Mouse (Mus musculus) forebrain, embryonic 14.5 days (tissue): Measurements from ENCODE around the gene Slc6a18. TPM values are rescaled to one million over a fixed set of nuclear protein-coding genes. Genes with fewer than 3 reads are reported as not detected.
A peak's percentile ranks its signal among the peaks of the same experiment; 100 is the strongest.

Experiments used
- ATAC-seq: fragments of 200-750 bp; cut with Nextera tagmentation; 2 replicates; pipeline ENCODE4 v1.8.0; 2017; ENCODE audit warnings: mild to moderate bottlenecking, moderate library complexity
- DNase-seq: peaks from one replicate; pipeline ENCODE4 v3.0.0-alpha.2; 2015; ENCODE audit warnings: low spot score
- H3K27ac ChIP-seq: fragments of 300-500 bp; sonication (generic); 2 replicates; pipeline ENCODE4 v1.5.1; 2014; ENCODE audit warnings: low read depth, mild to moderate bottlenecking, control low read depth, low read length, moderate library complexity
- H3K27me3 ChIP-seq: fragments of 300-500 bp; sonication (generic); replicated peaks from 2 replicates; pipeline ENCODE4 v1.6.1; 2014; ENCODE audit warnings: low read length, control low read depth, mixed read lengths; ENCODE audit not compliant: control insufficient read depth, insufficient read depth
- H3K36me3 ChIP-seq: fragments of 300-500 bp; sonication (generic); 2 replicates; pipeline ENCODE4 v1.6.1; 2014; ENCODE audit warnings: low read length, control low read depth; ENCODE audit not compliant: control insufficient read depth, insufficient read depth
- H3K4me1 ChIP-seq: fragments of 300-500 bp; sonication (generic); 2 replicates; pipeline ENCODE4 v1.6.1; 2014; ENCODE audit warnings: antibody characterized with exemption, low read length, control low read depth; ENCODE audit not compliant: control insufficient read depth, insufficient read depth
- H3K4me2 ChIP-seq: fragments of 300-500 bp; sonication (generic); 2 replicates; pipeline ENCODE4 v1.6.1; 2014; ENCODE audit warnings: mild to moderate bottlenecking, control low read depth, low read length
- H3K4me3 ChIP-seq: fragments of 300-500 bp; sonication (generic); 2 replicates; pipeline ENCODE4 v1.5.1; 2014; ENCODE audit warnings: low read depth, low read length, control low read depth
- H3K9ac ChIP-seq: fragments of 300-500 bp; sonication (generic); 2 replicates; pipeline ENCODE4 v1.6.1; 2014; ENCODE audit warnings: mild to moderate bottlenecking, low read length, control low read depth, moderate library complexity
- H3K9me3 ChIP-seq: fragments of 300-500 bp; sonication (generic); replicated peaks from 2 replicates; pipeline ENCODE4 v1.6.1; 2016; ENCODE audit warnings: low read length, control low read depth, mixed read lengths; ENCODE audit not compliant: control insufficient read depth
- WGBS: fragments of 180-500 bp; shearing (Covaris S2); extraction: QIAGEN DNeasy Blood & Tissue Kit; methylation state at CpG from one replicate; pipeline ENCODE4 v1.1.7; 2014; 5-methylcytosine and 5-hydroxymethylcytosine counted together
- polyA plus RNA-seq: library from polyadenylated mRNA; unstranded; fragments of >200 nt; fragmentation: Nextera tagmentation; extraction: Ambion mirVana; gene quantifications from 2 replicates; pipeline ENCODE4 v1.2.1, GENCODE M21; 2014

Gene Slc6a18
- polyA plus RNA-seq, 1 experiment from 2014 or later, result not detected

- Histone ChIP-seq H3K4me2 (no peak overlapping the region), H3K9ac (no peak overlapping the region), H3K27ac (no peak overlapping the region), H3K27me3 (no peaks in the 10 kb centered on the region), H3K9me3 (no peaks in the 10 kb centered on the region), H3K4me3 (no peak overlapping the region), H3K4me1 (no peaks in the 10 kb centered on the region), H3K36me3 (peaks cover 17% of the 10 kb centered on the region)
- no peak for ATAC-seq
- 85% methylated on average over 5 of the region's 6 CpGs for WGBS
- peak; percentile 19 for DNase-seq
Measured at GRCm38 (mm10) chr13:73637826-73638225, 40.0 kb downstream of the Slc6a18 start.

DNA sequence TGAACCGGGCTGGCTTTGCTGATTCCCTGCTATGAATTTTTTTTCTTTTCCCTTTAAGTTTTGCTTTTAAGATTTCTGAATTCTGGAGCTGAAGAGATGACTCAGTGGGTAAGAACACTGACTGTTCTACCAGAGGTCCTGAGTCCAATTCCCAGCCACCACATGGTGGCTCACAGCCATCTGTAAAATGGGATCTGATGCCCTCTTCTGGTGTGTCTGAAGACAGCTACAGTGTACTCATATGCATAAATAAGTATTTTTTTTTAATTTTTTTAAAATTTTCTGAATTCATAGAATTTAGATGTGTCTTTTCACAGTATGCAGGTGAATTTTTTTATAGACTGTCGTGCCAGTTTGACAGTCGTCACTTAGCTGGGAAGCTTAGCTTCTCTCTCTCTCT lies 46.0 kb downstream of the Slc6a18 start:
- Histone ChIP-seq H3K27me3 (no peaks in the 10 kb centered on the region), H3K9me3 (no peaks in the 10 kb centered on the region), H3K4me1 (peaks cover 6% of the 10 kb centered on the region), H3K4me2 (no peak overlapping the region), H3K36me3 (peaks cover 17% of the 10 kb centered on the region), H3K9ac (no peak overlapping the region), H3K4me3 (no peak overlapping the region), H3K27ac (no peak overlapping the region)
- DNase-seq (no peak), ATAC-seq (no peak)
- 77% methylated on average over 3 of the region's 3 CpGs for WGBS

GRCm38 (mm10) chr13:73628586-73629113 lies 49.2 kb downstream of the Slc6a18 start:
- DNase-seq (peak; percentile 2), ATAC-seq (no peak)
- Histone ChIP-seq H3K27ac (no peak overlapping the region), H3K9me3 (no peaks in the 10 kb centered on the region), H3K4me1 (peaks cover 10% of the 10 kb centered on the region), H3K4me2 (no peak overlapping the region; the same call in 1 of the 2 replicates), H3K9ac (no peak overlapping the region), H3K36me3 (peaks cover 5% of the 10 kb centered on the region; the same call in 1 of the 2 replicates), H3K4me3 (no peak overlapping the region), H3K27me3 (no peaks in the 10 kb centered on the region)
- 76% methylated on average over 11 of the region's 11 CpGs for WGBS

GRCm38 (mm10) chr13:73626745-73627549 lies 50.9 kb downstream of the Slc6a18 start, which contains the start of gene Tert:
TSS of gene Tert (plus strand) at chr13:73626911.
- H3K9me3 ChIP-seq, result no peaks in the 10 kb centered on the region
- peak within 1 kb of the TSS; percentile 96 for H3K4me2 ChIP-seq
- H3K4me1 ChIP-seq, result peaks cover 10% of the 10 kb centered on the region
- peak; percentile 69 for DNase-seq
- no peaks in the 10 kb centered on the region for H3K27me3 ChIP-seq
- H3K36me3 ChIP-seq, result peaks cover 7% of the 10 kb centered on the region; the same call in 1 of the 2 replicates
- H3K4me3 ChIP-seq, result peak within 1 kb of the TSS; percentile 55
- 10% methylated on average over 47 of the region's 47 CpGs for WGBS
- peak; percentile 87 for ATAC-seq
- peak within 1 kb of the TSS; percentile 21; the same call in 1 of the 2 replicates for H3K27ac ChIP-seq
- H3K9ac ChIP-seq, result peak within 1 kb of the TSS; percentile 82

DNA sequence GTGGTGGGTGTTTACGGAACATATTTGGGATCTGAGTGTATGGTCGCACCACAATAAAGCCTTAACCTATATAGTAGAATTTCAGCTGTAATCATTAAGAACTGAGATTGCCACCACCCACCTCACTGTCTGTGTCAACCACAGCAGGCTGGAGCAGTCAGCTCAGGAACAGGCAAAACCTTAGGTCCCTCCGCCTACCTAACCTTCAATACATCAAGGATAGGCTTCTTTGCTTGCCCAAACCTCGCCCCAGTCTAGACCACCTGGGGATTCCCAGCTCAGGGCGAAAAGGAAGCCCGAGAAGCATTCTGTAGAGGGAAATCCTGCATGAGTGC lies 51.4 kb downstream of the Slc6a18 start:
- Histone ChIP-seq H3K9me3 (no peaks in the 10 kb centered on the region), H3K4me2 (peak overlapping the region; percentile 96), H3K4me1 (peaks cover 10% of the 10 kb centered on the region), H3K27me3 (no peaks in the 10 kb centered on the region), H3K9ac (peak overlapping the region; percentile 82), H3K4me3 (peak overlapping the region; percentile 55), H3K36me3 (peaks cover 7% of the 10 kb centered on the region; the same call in 1 of the 2 replicates), H3K27ac (no peak overlapping the region)
- ATAC-seq (no peak), DNase-seq (no peak)
- WGBS, result 47% methylated on average over 6 of the region's 6 CpGs

GRCm38 (mm10) chr13:73620637-73621036 lies 57.2 kb downstream of the Slc6a18 start:
- 72% methylated on average over 6 of the region's 6 CpGs for WGBS

GRCm38 (mm10) chr13:73618406-73618805 lies 59.4 kb downstream of the Slc6a18 start:
- Histone ChIP-seq H3K27ac (no peak overlapping the region), H3K9me3 (no peaks in the 10 kb centered on the region), H3K27me3 (no peaks in the 10 kb centered on the region), H3K36me3 (peaks cover 80% of the 10 kb centered on the region), H3K4me3 (no peak overlapping the region), H3K4me1 (no peaks in the 10 kb centered on the region), H3K9ac (no peak overlapping the region), H3K4me2 (no peak overlapping the region)
- whole genome bisulfite sequencing, result 97% methylated on average over 5 of the region's 5 CpGs
- no peak for ATAC-seq
- no peak for DNase-seq

More at GRCm38 (mm10) chr13:73620637-73621036, 57.2 kb downstream of the Slc6a18 start:
- no peak for ATAC-seq
- H3K4me3 ChIP-seq, result no peak overlapping the region
- H3K27me3 ChIP-seq, result no peaks in the 10 kb centered on the region
- H3K4me1 ChIP-seq, result no peaks in the 10 kb centered on the region
- no peak overlapping the region for H3K27ac ChIP-seq
- DNase-seq, result peak; percentile 32
- H3K9me3 ChIP-seq, result no peaks in the 10 kb centered on the region
- H3K4me2 ChIP-seq, result no peak overlapping the region
- H3K9ac ChIP-seq, result no peak overlapping the region
- H3K36me3 ChIP-seq, result peaks cover 58% of the 10 kb centered on the region
